Mouse (Mus musculus): ENCODE results near the gene Spsb4. TPM values are rescaled to one million over a fixed set of nuclear protein-coding genes. Genes with fewer than 3 reads are reported as not detected.

The Spsb4 gene
- total RNA-seq, 2 experiments from 2014 or later: 1.5 to 3.5 TPM

- no peak for DNase-seq
Measured at GRCm38 (mm10) chr9:96979417-96980030, 39.1 kb downstream of the Spsb4 start.

GRCm38 (mm10) chr9:96978147-96978782 lies 40.4 kb downstream of the Spsb4 start:
- DNase-seq: no peak

- peak; percentile 64 for DNase-seq
Measured at GRCm38 (mm10) chr9:96977287-96978145, 41.1 kb downstream of the Spsb4 start.

GRCm38 (mm10) chr9:96973091-96973490 lies 45.6 kb downstream of the Spsb4 start:
- no peak for DNase-seq

- no peak for DNase-seq
Measured at GRCm38 (mm10) chr9:96971625-96972404, 46.8 kb downstream of the Spsb4 start.

GRCm38 (mm10) chr9:96967516-96967915 lies 51.1 kb downstream of the Spsb4 start:
- DNase-seq: no peak

- DNase-seq: no peak
Measured at GRCm38 (mm10) chr9:96966465-96966864, 52.2 kb downstream of the Spsb4 start.

- no peak for DNase-seq
Measured at GRCm38 (mm10) chr9:96963443-96964215, 55.0 kb downstream of the Spsb4 start.

- no peak for DNase-seq
Measured at GRCm38 (mm10) chr9:96962714-96963113, 55.9 kb downstream of the Spsb4 start.

GRCm38 (mm10) chr9:96961986-96962701 lies 56.5 kb downstream of the Spsb4 start:
- no peak for DNase-seq

GRCm38 (mm10) chr9:96961006-96961405 lies 57.6 kb downstream of the Spsb4 start:
- DNase-seq: no peak

- DNase-seq: no peak
Measured at GRCm38 (mm10) chr9:96960241-96960640, 58.4 kb downstream of the Spsb4 start.

GRCm38 (mm10) chr9:96959469-96959868 lies 59.2 kb downstream of the Spsb4 start:
- DNase-seq: no peak

- DNase-seq: no peak
Measured at GRCm38 (mm10) chr9:96958009-96958615, 60.5 kb downstream of the Spsb4 start.

GRCm38 (mm10) chr9:96957298-96957865 lies 61.3 kb downstream of the Spsb4 start:
- no peak for DNase-seq

GRCm38 (mm10) chr9:96956646-96957297 lies 61.9 kb downstream of the Spsb4 start:
- DNase-seq: no peak

- DNase-seq: no peak
Measured at GRCm38 (mm10) chr9:96954063-96954809, 64.4 kb downstream of the Spsb4 start.

- no peak for DNase-seq
Measured at GRCm38 (mm10) chr9:96953443-96953842, 65.2 kb downstream of the Spsb4 start.

All from adrenal gland, postnatal 10 days (tissue).